Mouse (Mus musculus) midbrain, embryonic 12.5 days (tissue): ENCODE results near the gene Cmip. TPM values are rescaled to one million over a fixed set of nuclear protein-coding genes. Genes with fewer than 3 reads are reported as not detected.

Source experiments
- ATAC-seq: fragments of 200-750 bp; cut with Nextera tagmentation; 2 replicates; pipeline ENCODE4 v1.8.0; 2017; ENCODE audit warnings: low read depth, moderate TSS enrichment, moderate library complexity; ENCODE audit not compliant: low FRiP score
- H3K27ac ChIP-seq: fragments of 300-500 bp; sonication (generic); replicated peaks from 2 replicates; pipeline ENCODE4 v1.5.1; 2016; ENCODE audit warnings: mild to moderate bottlenecking
- H3K27me3 ChIP-seq: fragments of 300-500 bp; sonication (generic); 2 replicates; pipeline ENCODE4 v1.6.1; 2016; ENCODE audit warnings: mild to moderate bottlenecking
- H3K36me3 ChIP-seq: fragments of 300-500 bp; sonication (generic); 2 replicates; pipeline ENCODE4 v1.6.1; 2016
- H3K4me1 ChIP-seq: fragments of 300-500 bp; sonication (generic); 2 replicates; pipeline ENCODE4 v1.6.1; 2016
- H3K4me2 ChIP-seq: fragments of 300-500 bp; sonication (generic); replicated peaks from 2 replicates; pipeline ENCODE4 v1.6.1; 2016; ENCODE audit warnings: mild to moderate bottlenecking, moderate library complexity
- H3K4me3 ChIP-seq: fragments of 300-500 bp; sonication (generic); 2 replicates; pipeline ENCODE4 v1.5.1; 2016; ENCODE audit warnings: mild to moderate bottlenecking
- H3K9ac ChIP-seq: fragments of 300-500 bp; sonication (generic); replicated peaks from 2 replicates; pipeline ENCODE4 v1.6.1; 2016; ENCODE audit warnings: mild to moderate bottlenecking, moderate library complexity
- H3K9me3 ChIP-seq: fragments of 300-500 bp; sonication (generic); 2 replicates; pipeline ENCODE4 v1.6.1; 2016; ENCODE audit warnings: mild to moderate bottlenecking
- WGBS: fragments of 180-500 bp; shearing (Covaris S2); methylation state at CpG from one replicate; pipeline ENCODE4 v1.1.7; 2016; 5-methylcytosine and 5-hydroxymethylcytosine counted together
- polyA plus RNA-seq: library from polyadenylated mRNA; unstranded; fragments of >200 nt; fragmentation: Nextera tagmentation; extraction: Ambion mirVana; gene quantifications from 2 replicates; pipeline ENCODE4 v1.2.1, GENCODE M21; 2016

The Cmip gene
- polyA plus RNA-seq, 1 experiment from 2014 or later, result 30.0 TPM

- 0 out of 2 replicates have a peak, but pooled peaks cover 3% of the 10 kb centered on the region for H3K9me3 ChIP-seq
- no peak overlapping the region for H3K4me3 ChIP-seq
- H3K36me3 ChIP-seq, result no peaks in the 10 kb centered on the region
- H3K27ac ChIP-seq, result no peak overlapping the region
- peaks cover 22% of the 10 kb centered on the region for H3K4me1 ChIP-seq
- 86% methylated on average over 10 of the region's 10 CpGs for WGBS
- H3K4me2 ChIP-seq, result no peak overlapping the region
- H3K9ac ChIP-seq, result no peak overlapping the region
- no peak for ATAC-seq
- no peaks in the 10 kb centered on the region for H3K27me3 ChIP-seq
Observed at GRCm38 (mm10) chr8:117467466-117467865, 210.6 kb downstream of the Cmip start.

- 26% methylated on average over 16 of the region's 16 CpGs for WGBS
- Histone ChIP-seq H3K27ac (peak overlapping the region; percentile 86), H3K4me3 (peak overlapping the region; percentile 27), H3K4me1 (peaks cover 19% of the 10 kb centered on the region), H3K9ac (peak overlapping the region; percentile 56), H3K27me3 (no peaks in the 10 kb centered on the region), H3K4me2 (peak overlapping the region; percentile 52), H3K9me3 (no peaks in the 10 kb centered on the region), H3K36me3 (no peaks in the 10 kb centered on the region)
- ATAC-seq, result peak; percentile 50
Observed at GRCm38 (mm10) chr8:117469431-117470341, 212.8 kb downstream of the Cmip start.

- Histone ChIP-seq H3K9me3 (no peaks in the 10 kb centered on the region), H3K36me3 (no peaks in the 10 kb centered on the region), H3K27ac (peak overlapping the region; percentile 86), H3K4me1 (peaks cover 19% of the 10 kb centered on the region), H3K4me3 (peak overlapping the region; percentile 27), H3K4me2 (peak overlapping the region; percentile 52), H3K27me3 (no peaks in the 10 kb centered on the region), H3K9ac (peak overlapping the region; percentile 56)
- 0% methylated on average over 7 of the region's 14 CpGs for WGBS
- peak; percentile 91 for ATAC-seq
Observed at GRCm38 (mm10) chr8:117470342-117470781, 213.5 kb downstream of the Cmip start.

GRCm38 (mm10) chr8:117471174-117471573 lies 214.3 kb downstream of the Cmip start:
- no peak overlapping the region for H3K4me3 ChIP-seq
- no peaks in the 10 kb centered on the region for H3K9me3 ChIP-seq
- H3K4me1 ChIP-seq, result peaks cover 19% of the 10 kb centered on the region
- no peak overlapping the region for H3K9ac ChIP-seq
- H3K27ac ChIP-seq, result peak overlapping the region; percentile 86; the same call in 1 of the 2 replicates
- no peak overlapping the region for H3K4me2 ChIP-seq
- WGBS, result 26% methylated on average over 3 of the region's 3 CpGs
- H3K36me3 ChIP-seq, result no peaks in the 10 kb centered on the region
- no peak for ATAC-seq
- no peaks in the 10 kb centered on the region for H3K27me3 ChIP-seq

GRCm38 (mm10) chr8:117471655-117472054 lies 214.8 kb downstream of the Cmip start:
- Histone ChIP-seq H3K27ac (no peak overlapping the region), H3K36me3 (no peaks in the 10 kb centered on the region), H3K9me3 (no peaks in the 10 kb centered on the region), H3K9ac (no peak overlapping the region), H3K4me3 (no peak overlapping the region), H3K4me1 (peaks cover 19% of the 10 kb centered on the region), H3K27me3 (no peaks in the 10 kb centered on the region), H3K4me2 (no peak overlapping the region)
- ATAC-seq, result no peak
- WGBS, result 79% methylated on average over 9 of the region's 9 CpGs

- no peak overlapping the region for H3K4me3 ChIP-seq
- no peaks in the 10 kb centered on the region for H3K9me3 ChIP-seq
- H3K27ac ChIP-seq, result no peak overlapping the region
- no peak for ATAC-seq
- no peak overlapping the region for H3K4me2 ChIP-seq
- no peak overlapping the region for H3K9ac ChIP-seq
- 91% methylated on average over 4 of the region's 4 CpGs for WGBS
- H3K36me3 ChIP-seq, result no peaks in the 10 kb centered on the region
- H3K27me3 ChIP-seq, result no peaks in the 10 kb centered on the region
- H3K4me1 ChIP-seq, result peaks cover 19% of the 10 kb centered on the region
Observed at GRCm38 (mm10) chr8:117472332-117472731, 215.5 kb downstream of the Cmip start.

GRCm38 (mm10) chr8:117474944-117475343 lies 218.1 kb downstream of the Cmip start:
- Histone ChIP-seq H3K27me3 (no peaks in the 10 kb centered on the region), H3K36me3 (no peaks in the 10 kb centered on the region), H3K27ac (no peak overlapping the region), H3K4me1 (peaks cover 12% of the 10 kb centered on the region), H3K9me3 (no peaks in the 10 kb centered on the region), H3K9ac (no peak overlapping the region), H3K4me3 (no peak overlapping the region), H3K4me2 (no peak overlapping the region)
- ATAC-seq, result 0 out of 2 replicates have a peak, but pooled peaks have one; percentile 16
- 0% methylated on average over 5 of the region's 5 CpGs for WGBS

GRCm38 (mm10) chr8:117475819-117476218 lies 219.0 kb downstream of the Cmip start:
- H3K4me3 ChIP-seq, result no peak overlapping the region
- ATAC-seq, result no peak
- no peak overlapping the region for H3K9ac ChIP-seq
- H3K4me2 ChIP-seq, result no peak overlapping the region
- H3K27me3 ChIP-seq, result no peaks in the 10 kb centered on the region
- no peaks in the 10 kb centered on the region for H3K9me3 ChIP-seq
- peaks cover 3% of the 10 kb centered on the region; the same call in 1 of the 2 replicates for H3K4me1 ChIP-seq
- H3K27ac ChIP-seq, result no peak overlapping the region
- H3K36me3 ChIP-seq, result no peaks in the 10 kb centered on the region
- WGBS, result 90% methylated on average over 7 of the region's 7 CpGs

GRCm38 (mm10) chr8:117478082-117478481 lies 221.2 kb downstream of the Cmip start:
- no peaks in the 10 kb centered on the region for H3K4me1 ChIP-seq
- H3K4me2 ChIP-seq, result no peak overlapping the region
- H3K9me3 ChIP-seq, result no peaks in the 10 kb centered on the region
- no peak overlapping the region for H3K27ac ChIP-seq
- H3K36me3 ChIP-seq, result no peaks in the 10 kb centered on the region
- no peak overlapping the region for H3K9ac ChIP-seq
- no peak overlapping the region for H3K4me3 ChIP-seq
- no peaks in the 10 kb centered on the region for H3K27me3 ChIP-seq
- no peak for ATAC-seq

- Histone ChIP-seq H3K27ac (no peak overlapping the region), H3K9me3 (no peaks in the 10 kb centered on the region), H3K4me2 (no peak overlapping the region), H3K27me3 (no peaks in the 10 kb centered on the region), H3K36me3 (no peaks in the 10 kb centered on the region), H3K4me1 (no peaks in the 10 kb centered on the region), H3K4me3 (no peak overlapping the region), H3K9ac (no peak overlapping the region)
- no peak for ATAC-seq
- 90% methylated on average over 9 of the region's 9 CpGs for WGBS
Observed at GRCm38 (mm10) chr8:117479996-117480395, 223.1 kb downstream of the Cmip start.

- 75% methylated on average over 5 of the region's 5 CpGs for WGBS
- Histone ChIP-seq H3K4me1 (no peaks in the 10 kb centered on the region), H3K4me2 (no peak overlapping the region), H3K27ac (no peak overlapping the region), H3K36me3 (no peaks in the 10 kb centered on the region), H3K9me3 (no peaks in the 10 kb centered on the region), H3K27me3 (no peaks in the 10 kb centered on the region; the same call in 1 of the 2 replicates), H3K9ac (no peak overlapping the region), H3K4me3 (no peak overlapping the region)
- no peak for ATAC-seq
Observed at GRCm38 (mm10) chr8:117480516-117480915, 223.7 kb downstream of the Cmip start.

- Histone ChIP-seq H3K4me3 (no peak overlapping the region), H3K9ac (no peak overlapping the region), H3K4me1 (no peaks in the 10 kb centered on the region), H3K9me3 (no peaks in the 10 kb centered on the region), H3K27me3 (no peaks in the 10 kb centered on the region; the same call in 1 of the 2 replicates), H3K27ac (no peak overlapping the region), H3K36me3 (no peaks in the 10 kb centered on the region), H3K4me2 (no peak overlapping the region)
- 88% methylated on average over 5 of the region's 5 CpGs for WGBS
- ATAC-seq, result no peak
Observed at GRCm38 (mm10) chr8:117481830-117482229, 225.0 kb downstream of the Cmip start.
